Mouse (Mus musculus) cerebellum, adult 11 months (tissue): ENCODE data around the gene Trappc2.
A peak's percentile ranks its signal among the peaks of the same experiment; 100 is the strongest.

Experiments
- DNase-seq: peaks from one replicate; pipeline ENCODE4 v3.0.0; 2022

The Trappc2 gene

GRCm38 (mm10) chrX:166440036-166440615 lies at the start of gene Trappc2:
Gene Trappc2 (plus strand): TSS chrX:166440574.
- peak; percentile 25 for DNase-seq

GRCm38 (mm10) chrX:166393753-166394152 lies 46.6 kb upstream of the Trappc2 start:
- no peak for DNase-seq

- DNase-seq = no peak
These were observed 32.5 kb upstream of the Trappc2 start for GRCm38 (mm10) chrX:166407865-166408264.

GRCm38 (mm10) chrX:166416196-166416595 lies 24.2 kb upstream of the Trappc2 start:
- peak; percentile 18 for DNase-seq

- no peak for DNase-seq
These were observed 5.6 kb upstream of the Trappc2 start for GRCm38 (mm10) chrX:166434812-166435211.

GRCm38 (mm10) chrX:166440616-166441063 lies 266 bp downstream of the Trappc2 start, which contains the start of gene Ofd1:
Gene Ofd1 (minus strand): TSS chrX:166440704.
- peak; percentile 86 for DNase-seq

- DNase-seq = no peak
These were observed 4.2 kb downstream of the Trappc2 start for GRCm38 (mm10) chrX:166444552-166444951.

- DNase-seq = no peak
These were observed 13.2 kb downstream of the Trappc2 start for GRCm38 (mm10) chrX:166453532-166453931.

GRCm38 (mm10) chrX:166454331-166454730 lies 14.0 kb downstream of the Trappc2 start:
- DNase-seq = no peak

GRCm38 (mm10) chrX:166455525-166455924 lies 15.2 kb downstream of the Trappc2 start:
- no peak for DNase-seq

- no peak for DNase-seq
These were observed 27.9 kb downstream of the Trappc2 start for GRCm38 (mm10) chrX:166468321-166468720.

GRCm38 (mm10) chrX:166472612-166473011 lies 32.2 kb downstream of the Trappc2 start:
- no peak for DNase-seq

GRCm38 (mm10) chrX:166477393-166477792 lies 37.0 kb downstream of the Trappc2 start:
- no peak for DNase-seq

GRCm38 (mm10) chrX:166478631-166479364 lies 38.4 kb downstream of the Trappc2 start:
- DNase-seq = peak; percentile 7

GRCm38 (mm10) chrX:166479365-166479983 lies 39.1 kb downstream of the Trappc2 start, which contains the start of gene Rab9:
Gene Rab9 (minus strand): TSS chrX:166479867.
- peak; percentile 86 for DNase-seq

- no peak for DNase-seq
These were observed 54.7 kb downstream of the Trappc2 start for GRCm38 (mm10) chrX:166495052-166495451.

- DNase-seq = no peak
These were observed 57.4 kb downstream of the Trappc2 start for GRCm38 (mm10) chrX:166497771-166498170.

GRCm38 (mm10) chrX:166499496-166500190 lies 59.3 kb downstream of the Trappc2 start:
- no peak for DNase-seq
